Mouse (Mus musculus) layer of hippocampus, adult 2 months (tissue): ENCODE data around the gene Pnn. TPM values are rescaled to one million over a fixed set of nuclear protein-coding genes. Genes with fewer than 3 reads are reported as not detected.

ENCODE experiments used
- DNase-seq, 2 experiments: peaks; one replicate each; pipeline ENCODE4 v3.0.0; 2022; ENCODE audit warnings: low spot score in 2 of 2
- H3K27ac ChIP-seq: fragments of 200-600 bp; 2 replicates; pipeline ENCODE4 v1.8.1; 2022
- H3K4me3 ChIP-seq: fragments of 200-600 bp; 2 replicates; pipeline ENCODE4 v1.8.1; 2022; ENCODE audit warnings: mild to moderate bottlenecking
- CTCF ChIP-seq: fragments of 200-600 bp; conservative IDR thresholded peaks from 2 replicates; pipeline ENCODE4 v1.8.1; 2022; ENCODE audit warnings: antibody characterized with exemption, mild to moderate bottlenecking, moderate library complexity
- total RNA-seq, 2 experiments: library from RNA; stranded (reverse); gene quantifications; 2 replicates each; pipeline ENCODE4 v1.2.3; 2021

Gene Pnn
- total RNA-seq, 2 experiments from 2014 or later = 58.7 to 78.3 TPM

GRCm38 (mm10) chr12:59086171-59086570 lies 19.5 kb downstream of the Pnn start:
- Histone ChIP-seq H3K27ac (no peak overlapping the region), H3K4me3 (no peak overlapping the region)
- TF ChIP-seq CTCF = no peak
- DNase-seq = no peak

GRCm38 (mm10) chr12:59093543-59093942 lies 26.9 kb downstream of the Pnn start:
- Histone ChIP-seq H3K27ac (no peak overlapping the region), H3K4me3 (no peak overlapping the region)
- TF ChIP-seq CTCF = no peak
- no peak for DNase-seq

- no peak within 1 kb of the TSS for H3K4me3 ChIP-seq
- H3K27ac ChIP-seq = no peak within 1 kb of the TSS
- no peak for TF ChIP-seq CTCF
- DNase-seq = no peak
Observed at GRCm38 (mm10) chr12:59095104-59096025, 28.7 kb downstream of the Pnn start, which contains the start of gene Mia2. Mia2 (plus strand) TSS chr12:59095799.

- no peak for TF ChIP-seq CTCF
- no peak overlapping the region for H3K4me3 ChIP-seq
- DNase-seq = no peak
- H3K27ac ChIP-seq = no peak overlapping the region
Observed at GRCm38 (mm10) chr12:59104771-59105170, 38.1 kb downstream of the Pnn start.

- Histone ChIP-seq H3K4me3 (no peak overlapping the region), H3K27ac (no peak overlapping the region)
- no peak for DNase-seq
- no peak for TF ChIP-seq CTCF
Observed at GRCm38 (mm10) chr12:59105914-59106313, 39.2 kb downstream of the Pnn start.

GRCm38 (mm10) chr12:59106491-59106890 lies 39.8 kb downstream of the Pnn start:
- TF ChIP-seq CTCF = no peak
- Histone ChIP-seq H3K27ac (no peak overlapping the region), H3K4me3 (no peak overlapping the region)

GRCm38 (mm10) chr12:59107926-59108325 lies 41.2 kb downstream of the Pnn start:
- DNase-seq = no peak
- no peak for TF ChIP-seq CTCF
- no peak overlapping the region for H3K27ac ChIP-seq
- no peak overlapping the region for H3K4me3 ChIP-seq

More at GRCm38 (mm10) chr12:59106491-59106890, 39.8 kb downstream of the Pnn start:
- DNase-seq = no peak

GRCm38 (mm10) chr12:59117184-59117583 lies 50.5 kb downstream of the Pnn start:
- Histone ChIP-seq H3K27ac (no peak overlapping the region), H3K4me3 (no peak overlapping the region)
- DNase-seq = no peak
- no peak for TF ChIP-seq CTCF

Other genes starting within 250 kb of the Pnn start
- gene Sec23a, start 54.9 kb upstream of the Pnn start, total RNA-seq = 10 to 100 TPM; 96.2 to 97.7 TPM
- 10 to 100 TPM in 1 of 2 experiments, 1 to 10 TPM in 1; 9.2 to 10.9 TPM for gene Gemin2, start 53.5 kb upstream of the Pnn start, total RNA-seq
- 100 to 1,000 TPM; 104 to 108 TPM for gene Trappc6b, start 5.4 kb upstream of the Pnn start, total RNA-seq
- 10 to 100 TPM; 47.3 to 52.6 TPM for gene Mia2, start 28.9 kb downstream of the Pnn start, total RNA-seq
- 10 to 100 TPM; 55.9 to 61.1 TPM for gene Fbxo33, start 152.8 kb downstream of the Pnn start, total RNA-seq